Mouse (Mus musculus) heart, adult 2 months (tissue): ENCODE measurements around the gene Cdh22. TPM values are rescaled to one million over a fixed set of nuclear protein-coding genes. Genes with fewer than 3 reads are reported as not detected.

Source experiments
- DNase-seq, 2 experiments: peaks; one replicate each; pipeline ENCODE4 v3.0.0; 2021
- H3K27ac ChIP-seq: fragments of 200-600 bp; 2 replicates; pipeline ENCODE4 v1.8.1; 2022
- H3K27me3 ChIP-seq: fragments of 200-500 bp; 2 replicates; pipeline ENCODE4 v1.6.1; 2012; ENCODE audit warnings: mild to moderate bottlenecking, low read length, inconsistent platforms, mixed read lengths; ENCODE audit not compliant: control insufficient read depth, insufficient read depth
- H3K36me3 ChIP-seq: fragments of 200-500 bp; 2 replicates; pipeline ENCODE4 v1.6.1; 2012; ENCODE audit warnings: low read length, inconsistent platforms; ENCODE audit not compliant: control insufficient read depth, insufficient read depth
- H3K4me1 ChIP-seq: fragments of 200-500 bp; 2 replicates; pipeline ENCODE4 v1.6.1; 2011; ENCODE audit warnings: low read length; ENCODE audit not compliant: control insufficient read depth, insufficient read depth
- H3K4me3 ChIP-seq: fragments of 200-600 bp; 2 replicates; pipeline ENCODE4 v1.8.1; 2022
- H3K79me2 ChIP-seq: fragments of 200-500 bp; replicated peaks from 2 replicates; pipeline ENCODE4 v1.6.1; 2012; ENCODE audit warnings: mild to moderate bottlenecking, inconsistent platforms, low read length, moderate library complexity, mixed read lengths; ENCODE audit not compliant: control insufficient read depth, insufficient read depth
- H3K9ac ChIP-seq: fragments of 200-500 bp; 2 replicates; pipeline ENCODE4 v1.6.1; 2012; ENCODE audit warnings: low read depth, mild to moderate bottlenecking, control low read depth, inconsistent platforms, low read length, mixed read lengths
- CTCF ChIP-seq: fragments of 200-600 bp; IDR thresholded peaks from 2 replicates; pipeline ENCODE4 v1.8.1; 2022; ENCODE audit warnings: antibody characterized with exemption, mild to moderate bottlenecking, moderate library complexity
- EP300 ChIP-seq: fragments of 200-500 bp; IDR thresholded peaks from 2 replicates; pipeline ENCODE4 v1.6.1; 2011; ENCODE audit warnings: low read depth, low read length, control low read depth; ENCODE audit not compliant: insufficient read depth
- POLR2A ChIP-seq: fragments of 200-500 bp; IDR thresholded peaks from 2 replicates; pipeline ENCODE4 v1.6.1; 2011; ENCODE audit warnings: mild to moderate bottlenecking, low read depth, low read length, control low read depth; ENCODE audit not compliant: insufficient read depth
- WGBS: fragments of 180-500 bp; shearing (Covaris S2); methylation state at CpG from one replicate; pipeline ENCODE4 v1.1.7; 2018; 5-methylcytosine and 5-hydroxymethylcytosine counted together
- intact Hi-C: fragments of 180-260 bp; cut with DNase I; formaldehyde crosslinking; loops from one replicate; pipeline ENCODE4 v1.15.1; 2025
- polyA plus RNA-seq: library from polyadenylated mRNA; depleted of rRNA; stranded (reverse); fragments of >200 nt; gene quantifications from 2 replicates; pipeline ENCODE4 v1.2.3, GENCODE M21; 2012
- total RNA-seq, 2 experiments: library from RNA; stranded (reverse); gene quantifications; 2 replicates each; pipeline ENCODE4 v1.2.3; 2021

Cdh22 gene
- total and polyA plus RNA-seq, 3 experiments = 0.50 to 1.0 (median 0.65) TPM

GRCm38 (mm10) chr2:165105513-165106079 is 129.1 kb downstream of the Cdh22 start:
- Histone ChIP-seq H3K27me3 (peaks cover 3% of the 10 kb centered on the region; the same call in 1 of the 2 replicates), H3K79me2 (no peaks in the 10 kb centered on the region), H3K9ac (no peak overlapping the region), H3K4me1 (no peaks in the 10 kb centered on the region), H3K4me3 (no peak overlapping the region), H3K36me3 (no peaks in the 10 kb centered on the region), H3K27ac (no peak overlapping the region)
- 73% methylated on average over 16 of the region's 16 CpGs for WGBS
- no peak for DNase-seq
- TF ChIP-seq EP300 = no peak
- no peak for TF ChIP-seq POLR2A
- no peak for TF ChIP-seq CTCF
- intact Hi-C loops = no loop called here

- H3K4me1 ChIP-seq = no peaks in the 10 kb centered on the region
- no peak for TF ChIP-seq CTCF
- no peak for TF ChIP-seq POLR2A
- TF ChIP-seq EP300 = no peak
- 63% methylated on average over 3 of the region's 3 CpGs for WGBS
- H3K27ac ChIP-seq = no peak overlapping the region
- H3K9ac ChIP-seq = no peak overlapping the region
- no peaks in the 10 kb centered on the region for H3K79me2 ChIP-seq
- intact Hi-C loops = no loop called here
- H3K36me3 ChIP-seq = no peaks in the 10 kb centered on the region
- H3K4me3 ChIP-seq = no peak overlapping the region
- DNase-seq = no peak
- no peaks in the 10 kb centered on the region for H3K27me3 ChIP-seq
Observed at GRCm38 (mm10) chr2:165102920-165103319, 131.7 kb downstream of the Cdh22 start.

DNA sequence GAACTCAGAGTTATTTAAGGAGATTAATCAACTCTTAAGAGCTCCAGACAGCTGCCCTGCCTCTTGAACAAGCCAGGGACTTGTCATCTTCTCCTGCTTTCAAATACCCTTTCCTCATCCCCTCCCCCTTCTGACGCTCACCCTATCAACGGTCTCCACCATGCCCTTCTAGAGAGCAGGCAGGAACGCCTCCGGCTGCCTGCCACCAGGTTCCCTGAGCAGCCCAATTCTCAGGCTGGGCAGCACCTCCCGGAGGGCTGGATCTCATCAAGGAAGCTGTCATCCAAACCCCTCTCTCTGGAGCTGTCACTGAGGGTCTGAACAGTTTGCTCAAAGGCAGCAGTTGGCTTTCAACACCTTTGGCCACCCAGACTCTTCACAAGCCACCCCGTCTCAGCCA is 133.9 kb downstream of the Cdh22 start:
- H3K79me2 ChIP-seq = no peaks in the 10 kb centered on the region
- no peak for DNase-seq
- intact Hi-C loops = no loop called here
- H3K4me3 ChIP-seq = no peak overlapping the region
- no peak overlapping the region for H3K9ac ChIP-seq
- TF ChIP-seq POLR2A (no peak), EP300 (no peak)
- no peaks in the 10 kb centered on the region for H3K27me3 ChIP-seq
- H3K4me1 ChIP-seq = no peaks in the 10 kb centered on the region
- 10% methylated on average over 6 of the region's 6 CpGs for WGBS
- H3K27ac ChIP-seq = no peak overlapping the region
- H3K36me3 ChIP-seq = no peaks in the 10 kb centered on the region

DNA sequence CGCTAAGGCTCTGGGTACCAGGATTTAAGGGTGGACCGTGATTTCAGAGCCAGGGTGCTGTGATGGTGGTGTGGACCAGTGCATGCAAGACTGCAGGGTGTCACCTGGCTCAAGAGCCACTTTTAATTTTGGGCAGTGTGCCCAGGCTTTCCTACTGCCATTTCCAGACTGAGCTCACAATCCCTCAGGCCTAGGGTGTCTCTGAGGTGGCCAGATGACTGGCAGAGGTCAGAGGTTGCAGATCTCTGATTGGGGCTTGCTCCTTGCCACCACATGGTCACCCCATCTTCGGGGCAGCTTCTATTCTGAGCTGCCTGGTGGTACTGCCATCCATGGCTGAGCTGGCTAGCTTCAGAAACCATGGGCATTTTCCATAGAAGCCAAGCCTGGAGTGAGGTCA is 135.8 kb downstream of the Cdh22 start:
- H3K79me2 ChIP-seq = no peaks in the 10 kb centered on the region
- peak in 1 of 2 experiments; percentile 33 for DNase-seq
- H3K27me3 ChIP-seq = no peaks in the 10 kb centered on the region
- H3K36me3 ChIP-seq = no peaks in the 10 kb centered on the region
- no peak overlapping the region for H3K4me3 ChIP-seq
- no peak overlapping the region for H3K27ac ChIP-seq
- intact Hi-C loops = no loop called here
- WGBS = 68% methylated on average over 3 of the region's 3 CpGs
- TF ChIP-seq POLR2A (no peak), CTCF (no peak), EP300 (no peak)
- no peaks in the 10 kb centered on the region for H3K4me1 ChIP-seq
- no peak overlapping the region for H3K9ac ChIP-seq

DNA sequence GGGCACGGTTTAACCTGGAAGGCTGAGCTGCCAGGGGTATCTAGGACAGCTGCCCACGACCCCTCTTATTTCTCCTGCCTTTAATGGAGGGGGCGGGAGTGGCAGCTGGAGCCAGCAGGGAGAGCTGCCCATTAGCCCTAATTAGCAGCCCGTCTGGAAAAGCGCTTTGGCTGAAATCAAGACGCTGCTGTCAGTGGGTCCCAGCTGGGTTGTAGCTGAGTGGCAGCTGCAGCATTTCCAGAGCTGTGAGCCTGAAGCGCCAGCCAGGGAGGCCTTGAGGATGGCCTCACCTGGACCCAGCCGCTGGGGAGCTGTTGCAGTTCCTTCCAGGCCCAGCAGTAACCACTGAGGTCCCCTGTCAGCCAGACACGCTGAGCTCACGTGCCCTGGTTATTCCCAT is 138.3 kb downstream of the Cdh22 start:
- intact Hi-C loops = no loop called here
- no peaks in the 10 kb centered on the region for H3K4me1 ChIP-seq
- DNase-seq = no peak
- 19% methylated on average over 10 of the region's 10 CpGs for WGBS
- H3K27me3 ChIP-seq = no peaks in the 10 kb centered on the region
- no peak for TF ChIP-seq EP300
- no peak overlapping the region for H3K9ac ChIP-seq
- no peaks in the 10 kb centered on the region for H3K36me3 ChIP-seq
- H3K27ac ChIP-seq = no peak overlapping the region
- no peaks in the 10 kb centered on the region for H3K79me2 ChIP-seq
- H3K4me3 ChIP-seq = no peak overlapping the region

DNA sequence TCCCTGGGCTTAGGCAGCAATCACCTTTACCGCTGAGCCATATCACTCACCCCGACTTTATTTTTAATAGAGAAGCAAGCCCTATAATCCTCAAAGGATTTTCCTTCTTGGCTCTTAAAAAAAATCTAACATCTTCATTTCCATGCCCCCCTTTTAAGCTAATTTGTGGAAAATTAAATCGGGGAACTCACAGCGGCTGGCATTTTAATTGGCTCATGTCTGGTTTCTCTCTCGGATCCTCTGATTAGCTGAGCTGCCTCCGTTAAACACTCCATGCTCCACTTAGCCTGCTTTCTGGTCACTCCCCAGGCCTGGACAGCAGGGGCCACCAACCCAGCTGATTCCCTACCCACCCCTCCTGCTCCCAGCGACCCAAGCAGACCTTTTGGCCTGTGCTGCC is 142.3 kb downstream of the Cdh22 start:
- no peaks in the 10 kb centered on the region for H3K36me3 ChIP-seq
- no peak overlapping the region for H3K27ac ChIP-seq
- H3K79me2 ChIP-seq = no peaks in the 10 kb centered on the region
- H3K27me3 ChIP-seq = peaks cover 4% of the 10 kb centered on the region; the same call in 1 of the 2 replicates
- no peaks in the 10 kb centered on the region for H3K4me1 ChIP-seq
- DNase-seq = no peak
- H3K9ac ChIP-seq = no peak overlapping the region
- no peak overlapping the region for H3K4me3 ChIP-seq
- intact Hi-C loops = no loop called here
- TF ChIP-seq EP300 = no peak
- TF ChIP-seq CTCF = no peak
- TF ChIP-seq POLR2A = no peak
- WGBS = 75% methylated on average over 7 of the region's 7 CpGs
